Mouse (Mus musculus) CH12.LX (cell line): ENCODE measurements around the gene Myo19. TPM values are rescaled to one million over a fixed set of nuclear protein-coding genes. Genes with fewer than 3 reads are reported as not detected.

Experiments
- DNase-seq: peaks from one replicate; pipeline ENCODE4 v3.0.0-alpha.2; 2013; ENCODE audit errors: extremely low read depth
- H3K27ac ChIP-seq: 2 replicates; pipeline ENCODE4 v1.5.1; 2012; ENCODE audit warnings: low read depth, mild to moderate bottlenecking, control low read depth, moderate library complexity; ENCODE audit not compliant: insufficient read depth
- H3K27me3 ChIP-seq: replicated peaks from 2 replicates; pipeline ENCODE3; 2012; ENCODE audit warnings: inconsistent platforms
- H3K36me3 ChIP-seq, 2 experiments: replicated peaks in 1 of 2; 2 replicates each; pipeline versions ENCODE3 to v1.6.1; 2012; ENCODE audit warnings: inconsistent platforms in 1 of 2, low read length in 1 of 2, mild to moderate bottlenecking in 1 of 2, mixed read lengths in 1 of 2, moderate library complexity in 1 of 2; ENCODE audit not compliant: control insufficient read depth in 1 of 2, insufficient read depth in 1 of 2
- H3K4me1 ChIP-seq, 2 experiments: 2 replicates each; pipeline ENCODE4 v1.6.1; 2012; ENCODE audit warnings: inconsistent platforms in 1 of 2, moderate library complexity in 1 of 2; ENCODE audit not compliant: insufficient read depth in 2 of 2, control insufficient read depth in 1 of 2
- H3K4me2 ChIP-seq: 2 replicates; pipeline ENCODE4 v1.6.1; 2012; ENCODE audit warnings: low read depth, mild to moderate bottlenecking, control low read depth; ENCODE audit not compliant: poor library complexity, insufficient read depth, severe bottlenecking
- H3K4me3 ChIP-seq, 3 experiments: fragments of 150-350 bp in 1 of 3; sonication (generic) in 1 of 3; replicated peaks in 1 of 3; 2 replicates each; pipeline versions ENCODE3 to v1.5.1; 2011 to 2012; ENCODE audit warnings: low read depth in 2 of 3, low read length in 2 of 3, mild to moderate bottlenecking in 2 of 3, moderate library complexity in 2 of 3, control low read depth in 1 of 3, improper control_type of control experiment in 1 of 3, inconsistent platforms in 1 of 3, mixed read lengths in 1 of 3; ENCODE audit not compliant: poor library complexity in 1 of 3
- H3K79me2 ChIP-seq: replicated peaks from 2 replicates; pipeline ENCODE4 v1.6.1; 2012; ENCODE audit warnings: mild to moderate bottlenecking, moderate library complexity; ENCODE audit not compliant: control insufficient read depth, poor library complexity, insufficient read depth, severe bottlenecking; ENCODE audit errors: extremely low read depth
- H3K9ac ChIP-seq: 2 replicates; pipeline ENCODE4 v1.6.1; 2012; ENCODE audit warnings: low read depth, mild to moderate bottlenecking, control low read depth, moderate library complexity; ENCODE audit not compliant: insufficient read depth
- H3K9me3 ChIP-seq: replicated peaks from 2 replicates; pipeline ENCODE3; 2012; ENCODE audit warnings: low read length, inconsistent platforms, mixed read lengths
- BHLHE40 ChIP-seq: IDR thresholded peaks from 2 replicates; pipeline ENCODE4 v1.6.1; 2011; ENCODE audit warnings: mild to moderate bottlenecking, low read depth, low read length, improper control_type of control experiment
- CHD1 ChIP-seq: IDR thresholded peaks from 2 replicates; pipeline ENCODE4 v1.6.1; 2012; ENCODE audit warnings: low read depth, low read length, improper control_type of control experiment, inconsistent platforms
- ELF1 ChIP-seq: IDR thresholded peaks from 2 replicates; pipeline ENCODE4 v1.6.1; 2014; ENCODE audit warnings: low read depth, mild to moderate bottlenecking, inconsistent platforms, low read length, improper control_type of control experiment
- ETS1 ChIP-seq: conservative IDR thresholded peaks from 2 replicates; pipeline ENCODE4 v1.6.1; 2012; ENCODE audit warnings: low read depth, mild to moderate bottlenecking, inconsistent platforms, low read length, improper control_type of control experiment, moderate library complexity
- IRF4 ChIP-seq: IDR thresholded peaks from 2 replicates; pipeline ENCODE4 v1.6.1; 2014; ENCODE audit warnings: low read depth, mild to moderate bottlenecking, inconsistent platforms, low read length, improper control_type of control experiment
- JUN ChIP-seq: IDR thresholded peaks from 2 replicates; pipeline ENCODE4 v1.6.1; 2011; ENCODE audit warnings: low read depth, mild to moderate bottlenecking, low read length, improper control_type of control experiment, moderate library complexity; ENCODE audit not compliant: insufficient read depth
- KAT2A ChIP-seq: IDR thresholded peaks from 2 replicates; pipeline ENCODE4 v1.6.1; 2012; ENCODE audit warnings: low read length, improper control_type of control experiment, inconsistent platforms; ENCODE audit not compliant: insufficient replicate concordance
- MAZ ChIP-seq: IDR thresholded peaks from 2 replicates; pipeline ENCODE4 v1.6.1; 2012; ENCODE audit warnings: low read depth, mild to moderate bottlenecking, inconsistent platforms, low read length, improper control_type of control experiment, moderate library complexity
- MXI1 ChIP-seq: IDR thresholded peaks from 2 replicates; pipeline ENCODE4 v1.6.1; 2011; ENCODE audit warnings: mild to moderate bottlenecking, low read depth, low read length, improper control_type of control experiment
- POLR2A ChIP-seq: IDR thresholded peaks from 2 replicates; pipeline ENCODE4 v1.6.1; 2011; ENCODE audit warnings: low read depth, mild to moderate bottlenecking, improper control_type of control experiment, low read length
- POLR2AphosphoS2 ChIP-seq: IDR thresholded peaks from 2 replicates; pipeline ENCODE4 v1.6.1; 2011; ENCODE audit warnings: low read depth, low read length, improper control_type of control experiment
- RAD21 ChIP-seq: IDR thresholded peaks from 2 replicates; pipeline ENCODE4 v1.6.1; 2011; ENCODE audit warnings: low read depth, mild to moderate bottlenecking, low read length, improper control_type of control experiment, moderate library complexity
- UBTF ChIP-seq: IDR thresholded peaks from 2 replicates; pipeline ENCODE4 v1.6.1; 2012; ENCODE audit warnings: low read depth, mild to moderate bottlenecking, inconsistent platforms, low read length, improper control_type of control experiment, moderate library complexity
- USF2 ChIP-seq: conservative IDR thresholded peaks from 2 replicates; pipeline ENCODE4 v1.6.1; 2011; ENCODE audit warnings: low read depth, low read length, improper control_type of control experiment
- dilution Hi-C: fragments of 300-500 bp; cut with MboI; formaldehyde crosslinking; loops from 2 replicates; pipeline ENCODE4 v1.14.3; 2020; ENCODE audit warnings: low sequenced_read_pairs; ENCODE audit not compliant: extremely low pct_unique_long_range_greater_than_20kb, extremely low pct_ligation_motif_present
- in situ Hi-C: fragments of 300-500 bp; cut with MboI; formaldehyde crosslinking; loops from 3 replicates; pipeline ENCODE4 v1.14.3; 2019; ENCODE audit warnings: low sequenced_read_pairs, low pct_ligation_motif_present, low pct_unique_long_range_greater_than_20kb, mixed read lengths
- polyA plus RNA-seq: library from polyadenylated mRNA; unstranded; fragments of >175 nt; gene quantifications from 2 replicates; pipeline ENCODE4 v1.2.1, GENCODE M21; 2012; ENCODE audit warnings: low read depth; ENCODE audit not compliant: insufficient read length
- total RNA-seq, 2 experiments: library from RNA; depleted of rRNA; stranded (reverse); fragments of 300-350 nt in 1 of 2; fragments of >200 nt in 1 of 2; gene quantifications; 2 replicates each; pipeline ENCODE4 v1.2.3; 2012 to 2014

The Myo19 gene
- total and polyA plus RNA-seq, 3 experiments, result 8.0 to 27.1 (median 9.1) TPM

- H3K4me2 ChIP-seq, result no peak overlapping the region
- H3K9ac ChIP-seq, result no peak overlapping the region
- H3K36me3 ChIP-seq, result no peaks in the 10 kb centered on the region
- H3K9me3 ChIP-seq, result no peaks in the 10 kb centered on the region
- H3K27ac ChIP-seq, result no peak overlapping the region
- peaks cover 48% of the 10 kb centered on the region for H3K27me3 ChIP-seq
- no peak for DNase-seq
- dilution Hi-C loops (no loop called here), in situ Hi-C loops (loop anchor here (5.0 to 10.0 kb wide), 4 partner anchors 43 to 335 kb away; no protein-coding TSS in a partner anchor)
- H3K4me1 ChIP-seq, result peaks cover 8 to 23% of the 10 kb centered on the region in 2 experiments; a peak in 3 of 4 replicates
- peaks cover 12% of the 10 kb centered on the region for H3K79me2 ChIP-seq
- TF ChIP-seq BHLHE40 (no peak), JUN (no peak), ETS1 (no peak), MAZ (no peak), POLR2A (no peak), IRF4 (no peak), MXI1 (no peak), ELF1 (no peak)
- no peak overlapping the region for H3K4me3 ChIP-seq
Measured at GRCm38 (mm10) chr11:84919951-84920350, 40.0 kb downstream of the Myo19 start.

GRCm38 (mm10) chr11:84920981-84921380, 41.0 kb downstream of the Myo19 start:
- no peak for TF ChIP-seq KAT2A
- no peak for TF ChIP-seq RAD21
- no peak for TF ChIP-seq JUN
- TF ChIP-seq CHD1, result no peak
- no peak for TF ChIP-seq USF2
- no peaks in the 10 kb centered on the region for H3K9me3 ChIP-seq
- dilution Hi-C loops, result no loop called here

GRCm38 (mm10) chr11:84932261-84932660, 52.3 kb downstream of the Myo19 start:
- Histone ChIP-seq H3K4me1 (no peaks in the 10 kb centered on the region), H3K4me2 (no peak overlapping the region), H3K27me3 (peaks cover 82% of the 10 kb centered on the region), H3K4me3 (no peak overlapping the region), H3K27ac (no peak overlapping the region), H3K36me3 (no peaks in the 10 kb centered on the region), H3K79me2 (no peaks in the 10 kb centered on the region), H3K9me3 (no peaks in the 10 kb centered on the region), H3K9ac (no peak overlapping the region)
- no peak for TF ChIP-seq CHD1
- no peak for TF ChIP-seq ETS1
- no peak for TF ChIP-seq UBTF
- no peak for TF ChIP-seq POLR2A
- TF ChIP-seq POLR2AphosphoS2, result no peak
- dilution Hi-C loops (no loop called here), in situ Hi-C loops (no loop called here)
- DNase-seq, result no peak

More at GRCm38 (mm10) chr11:84920981-84921380, 41.0 kb downstream of the Myo19 start:
- Histone ChIP-seq H3K4me1 (peaks cover 8 to 18% of the 10 kb centered on the region in 2 experiments; a peak in 3 of 4 replicates), H3K4me3 (no peak overlapping the region), H3K27ac (no peak overlapping the region), H3K79me2 (0 out of 2 replicates have a peak, but pooled peaks cover 2% of the 10 kb centered on the region), H3K36me3 (no peaks in the 10 kb centered on the region), H3K9ac (no peak overlapping the region), H3K27me3 (peaks cover 48% of the 10 kb centered on the region), H3K4me2 (no peak overlapping the region)
- no peak for DNase-seq
- in situ Hi-C loops, result no loop called here
